Mouse (Mus musculus) E14TG2a.4 (cell line): ENCODE results near the gene Arg2.

Experiments
- CTCF ChIP-seq: conservative IDR thresholded peaks from 2 replicates; pipeline ENCODE4 v1.5.1; 2014; ENCODE audit warnings: low read length
- POU5F1 ChIP-seq: IDR thresholded peaks from 2 replicates; pipeline ENCODE4 v1.6.1; 2014; ENCODE audit warnings: low read length, borderline replicate concordance

DNA sequence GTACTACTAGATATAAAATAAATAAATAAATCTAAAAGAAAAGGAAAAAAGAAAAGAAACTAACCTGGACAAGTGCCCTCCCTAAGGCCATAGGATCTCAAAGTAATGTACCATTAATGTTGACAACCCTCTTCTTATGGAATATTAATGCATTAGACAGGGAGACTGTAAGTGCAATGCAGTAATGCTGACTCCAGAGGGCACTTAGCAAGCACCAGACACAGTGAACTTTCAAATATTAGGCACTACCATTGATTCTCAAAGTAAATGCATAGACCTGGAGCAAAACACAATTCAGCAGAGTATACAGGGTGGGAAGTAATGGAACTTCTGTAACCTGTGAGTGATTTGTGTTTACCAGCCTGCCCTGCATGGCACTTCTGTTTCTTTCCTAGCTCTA lies 38.6 kb downstream of the Arg2 start:
- TF ChIP-seq CTCF (no peak), POU5F1 (no peak)
